Comparison of ENCODE assay signal across 9 mouse cellular contexts in genomic region chr8:124794486-124794780, GRCm38 (mm10). TPM values are rescaled to one million over a fixed set of nuclear protein-coding genes. Genes with fewer than 3 reads are reported as not detected.
DNase-seq lines count a peak whose midpoint lies in the region; ATAC-seq lines count a peak whose summit lies in the region.
"Had no signal": no experiment of that assay in that cellular context is flagged by ENCODE, and none has a peak within 500 bp of the region (broad histone marks: within the 10 kb centered on the region; RNA-seq: fewer than 3 reads in every experiment).

No protein-coding gene starts in this region.

- H3K27ac ChIP-seq in kidney, embryonic 15.5 days = no peak overlapping the region
- no peak overlapping the region for H3K27ac ChIP-seq in liver, embryonic 11.5 days (ENCODE audit: low read depth, low read length)
- H3K27ac ChIP-seq in neural tube, embryonic 12.5 days = peak overlapping the region; percentile 93; the same call in 1 of the 2 replicates

- no peak overlapping the region for H3K9ac ChIP-seq in kidney, embryonic 15.5 days
- H3K9ac ChIP-seq in liver, embryonic 11.5 days (ENCODE audit: low read depth, low read length) = no peak overlapping the region
- peak overlapping the region; percentile 80 for H3K9ac ChIP-seq in neural tube, embryonic 12.5 days

- H3K4me1 ChIP-seq in kidney, embryonic 15.5 days = peaks cover 34% of the 10 kb centered on the region
- peaks cover 15% of the 10 kb centered on the region for H3K4me1 ChIP-seq in liver, embryonic 11.5 days (replicated peaks; ENCODE audit: control insufficient read depth, insufficient read depth, low read length)
- H3K4me1 ChIP-seq in neural tube, embryonic 12.5 days = peaks cover 53% of the 10 kb centered on the region

- H3K36me3 ChIP-seq in kidney, embryonic 15.5 days = no peaks in the 10 kb centered on the region
- no peaks in the 10 kb centered on the region for H3K36me3 ChIP-seq in liver, embryonic 11.5 days (ENCODE audit: control insufficient read depth, insufficient read depth, low read length)
- no peaks in the 10 kb centered on the region for H3K36me3 ChIP-seq in neural tube, embryonic 12.5 days

- peaks cover 82% of the 10 kb centered on the region for H3K27me3 ChIP-seq in kidney, embryonic 15.5 days
- peaks cover 74% of the 10 kb centered on the region for H3K27me3 ChIP-seq in liver, embryonic 11.5 days (replicated peaks; ENCODE audit: control insufficient read depth, insufficient read depth, low read length)
- peaks cover 43% of the 10 kb centered on the region for H3K27me3 ChIP-seq in neural tube, embryonic 12.5 days (replicated peaks)

- H3K9me3 ChIP-seq in kidney, embryonic 15.5 days (replicated peaks) = no peaks in the 10 kb centered on the region
- no peaks in the 10 kb centered on the region for H3K9me3 ChIP-seq in liver, embryonic 11.5 days (ENCODE audit: control insufficient read depth, low read length)
- H3K9me3 ChIP-seq in neural tube, embryonic 12.5 days = no peaks in the 10 kb centered on the region

- peak overlapping the region; percentile 60 for H3K4me3 ChIP-seq in kidney, embryonic 15.5 days (replicated peaks)
- peak overlapping the region; percentile 62 for H3K4me3 ChIP-seq in liver, embryonic 11.5 days (ENCODE audit: low read depth, low read length)
- H3K4me3 ChIP-seq in neural tube, embryonic 12.5 days = peak overlapping the region; percentile 58

- peak; percentile 88 for DNase-seq in heart, adult 11 months
- no peak for DNase-seq in heart, adult 8-10 months (ENCODE audit: low spot score)
- DNase-seq in cerebellum, postnatal 10 days = peak; percentile 94
- peak; percentile 63 to 71 for DNase-seq in frontal cortex, postnatal 25 days (ENCODE audit: low spot score in 2 of 2)
- DNase-seq in liver, embryonic 11.5 days (ENCODE audit: low spot score) = peak; percentile 54
- DNase-seq in testis, postnatal 10 days (ENCODE audit: low spot score) = peak; percentile 72

- ATAC-seq in kidney, embryonic 15.5 days (replicated peaks; ENCODE audit: low FRiP score) = no peak
- no peak; the same call in 1 of the 2 replicates for ATAC-seq in liver, embryonic 11.5 days (replicated peaks; ENCODE audit: low FRiP score)
- ATAC-seq in neural tube, embryonic 12.5 days (ENCODE audit: low FRiP score, low read depth) = peak; percentile 6; the same call in 1 of the 2 replicates

- H3K4me2 ChIP-seq in kidney, embryonic 15.5 days = peak overlapping the region; percentile 99
- peak overlapping the region; percentile 96 for H3K4me2 ChIP-seq in liver, embryonic 11.5 days
- H3K4me2 ChIP-seq in neural tube, embryonic 12.5 days (replicated peaks) = peak overlapping the region; percentile 74

- 0% methylated on average over 25 of the region's 25 CpGs for WGBS in kidney, embryonic 15.5 days
- 3% methylated on average over 25 of the region's 25 CpGs for whole genome bisulfite sequencing in liver, embryonic 11.5 days
- under 1% methylated on average over 25 of the region's 25 CpGs for WGBS in neural tube, embryonic 12.5 days

RNA-seq across cellular contexts. Expression of gene Trim67, which starts 1.5 kb away (rescaled TPM):
- total RNA-seq in heart, adult 8-10 months (2022) = under 1 TPM; 0.22 to 0.82 (median 0.50) TPM
- polyA plus RNA-seq in kidney, embryonic 15.5 days (2015; fragmentation: Nextera tagmentation; extraction: Ambion mirVana) = 0.10 and 0.36 TPM in 2 replicates
- 0.05 TPM in 1 of 2 replicates, not detected in the other for polyA plus RNA-seq in liver, embryonic 11.5 days (2014; fragmentation: Nextera tagmentation; extraction: Ambion mirVana)
- 14.3 and 15.1 TPM in 2 replicates for polyA plus RNA-seq in neural tube, embryonic 12.5 days (2016; fragmentation: Nextera tagmentation; extraction: Ambion mirVana)
- total RNA-seq: hematopoietic stem cell, adult 5-6 weeks had no signal

RNA-seq across cellular contexts. Expression of gene Fam89a, which starts 42.8 kb away (rescaled TPM):
- 1 to 10 TPM in 3 of 4 experiments, under 1 TPM in 1; 0.72 to 1.5 (median 1.4) TPM for total RNA-seq in heart, adult 8-10 months (2022)
- 4.9 TPM in 2 replicates for polyA plus RNA-seq in kidney, embryonic 15.5 days (2015; fragmentation: Nextera tagmentation; extraction: Ambion mirVana)
- polyA plus RNA-seq in liver, embryonic 11.5 days (2014; fragmentation: Nextera tagmentation; extraction: Ambion mirVana) = 3.6 and 3.8 TPM in 2 replicates
- polyA plus RNA-seq in neural tube, embryonic 12.5 days (2016; fragmentation: Nextera tagmentation; extraction: Ambion mirVana) = 8.9 and 11.2 TPM in 2 replicates
- total RNA-seq: hematopoietic stem cell, adult 5-6 weeks had no signal

Comparison
In these comparisons a context has a peak if more than half of its experiments do, and no peak if none do; other contexts are left out.
1. RNA of gene Trim67, which starts 1.5 kb away (polyA plus RNA-seq): 14.3 to 15.1 TPM in neural tube, embryonic 12.5 days; 0.10 to 0.36 TPM in kidney, embryonic 15.5 days and 0.05 TPM in liver, embryonic 11.5 days; every median in the first group is over 10 times any median in the second.
2. Peak in every context shown above with its lines, with median percentiles within 50 percentile points of each other: H3K4me2 ChIP-seq and H3K4me3 ChIP-seq.